Mouse (Mus musculus) hindbrain, embryonic 10.5 days (tissue): ENCODE data around the gene Omd. TPM values are rescaled to one million over a fixed set of nuclear protein-coding genes. Genes with fewer than 3 reads are reported as not detected.

ENCODE experiments used
- DNase-seq: peaks from one replicate; pipeline ENCODE4 v3.0.0-alpha.2; 2017; ENCODE audit warnings: low spot score
- H3K27ac ChIP-seq: fragments of 300-500 bp; sonication (generic); 2 replicates; pipeline ENCODE4 v1.5.1; 2016; ENCODE audit warnings: mild to moderate bottlenecking, moderate library complexity
- H3K27me3 ChIP-seq: fragments of 300-500 bp; sonication (generic); 2 replicates; pipeline ENCODE4 v1.6.1; 2016; ENCODE audit warnings: mild to moderate bottlenecking; ENCODE audit not compliant: poor library complexity, insufficient read depth, severe bottlenecking
- H3K36me3 ChIP-seq: fragments of 300-500 bp; sonication (generic); 2 replicates; pipeline ENCODE4 v1.6.1; 2016; ENCODE audit warnings: mild to moderate bottlenecking, moderate library complexity
- H3K4me1 ChIP-seq: fragments of 300-500 bp; sonication (generic); replicated peaks from 2 replicates; pipeline ENCODE4 v1.6.1; 2016; ENCODE audit warnings: mild to moderate bottlenecking
- H3K4me3 ChIP-seq: fragments of 300-500 bp; sonication (generic); 2 replicates; pipeline ENCODE4 v1.5.1; 2016; ENCODE audit warnings: mild to moderate bottlenecking, moderate library complexity
- H3K9me3 ChIP-seq: fragments of 300-500 bp; sonication (generic); 2 replicates; pipeline ENCODE4 v1.6.1; 2016; ENCODE audit warnings: mild to moderate bottlenecking, moderate library complexity
- WGBS: fragments of 180-500 bp; shearing (Covaris S2); methylation state at CpG from one replicate; pipeline ENCODE4 v1.1.7; 2016; 5-methylcytosine and 5-hydroxymethylcytosine counted together
- polyA plus RNA-seq: library from polyadenylated mRNA; unstranded; fragments of >200 nt; fragmentation: Nextera tagmentation; extraction: Ambion mirVana; gene quantifications from 2 replicates; pipeline ENCODE4 v1.2.1, GENCODE M21; 2016

Gene Omd
- polyA plus RNA-seq: 0.82 and 1.6 TPM in 2 replicates

- 77% methylated on average over 8 of the region's 8 CpGs for WGBS
Measured at GRCm38 (mm10) chr13:49581541-49582530, at the start of gene Omd. Gene Omd (plus strand): TSS chr13:49582462.

GRCm38 (mm10) chr13:49536946-49537345 is 45.3 kb upstream of the Omd start:
- no peaks in the 10 kb centered on the region for H3K9me3 ChIP-seq
- H3K4me3 ChIP-seq: no peak overlapping the region
- no peaks in the 10 kb centered on the region for H3K27me3 ChIP-seq
- no peak overlapping the region for H3K27ac ChIP-seq
- no peaks in the 10 kb centered on the region for H3K36me3 ChIP-seq
- H3K4me1 ChIP-seq: no peaks in the 10 kb centered on the region
- WGBS: 98% methylated on average over 1 of the region's 1 CpGs
- DNase-seq: no peak

More at GRCm38 (mm10) chr13:49581541-49582530, at the start of gene Omd:
- H3K4me1 ChIP-seq: no peaks in the 10 kb centered on the region
- no peaks in the 10 kb centered on the region for H3K9me3 ChIP-seq
- H3K36me3 ChIP-seq: no peaks in the 10 kb centered on the region
- H3K27me3 ChIP-seq: no peaks in the 10 kb centered on the region
- no peak for DNase-seq
- no peak within 1 kb of the TSS for H3K4me3 ChIP-seq
- H3K27ac ChIP-seq: 0 out of 2 replicates have a peak within 1 kb of the TSS, but pooled peaks have one; percentile 1

DNA sequence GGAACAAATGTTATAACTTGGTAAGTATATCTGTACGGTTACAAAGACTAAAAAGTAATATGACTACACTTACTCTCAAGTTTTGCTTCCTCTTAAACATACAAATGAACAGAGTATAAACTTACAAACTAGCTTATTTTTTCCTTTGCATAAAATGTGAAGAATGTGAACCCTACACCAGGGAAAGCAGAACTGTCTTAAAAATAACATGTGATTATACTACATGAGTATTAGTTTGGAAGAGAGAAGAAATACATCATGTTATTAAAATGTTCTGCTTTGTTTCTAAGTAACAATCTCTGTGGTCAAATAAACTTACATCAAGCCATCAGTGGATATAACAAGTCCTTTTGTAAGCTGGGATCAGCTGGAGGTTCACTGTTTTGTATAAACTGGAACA is 43.6 kb upstream of the Omd start:
- Histone ChIP-seq H3K27me3 (no peaks in the 10 kb centered on the region), H3K9me3 (no peaks in the 10 kb centered on the region)
- WGBS: 89% methylated on average over 1 of the region's 1 CpGs

DNA sequence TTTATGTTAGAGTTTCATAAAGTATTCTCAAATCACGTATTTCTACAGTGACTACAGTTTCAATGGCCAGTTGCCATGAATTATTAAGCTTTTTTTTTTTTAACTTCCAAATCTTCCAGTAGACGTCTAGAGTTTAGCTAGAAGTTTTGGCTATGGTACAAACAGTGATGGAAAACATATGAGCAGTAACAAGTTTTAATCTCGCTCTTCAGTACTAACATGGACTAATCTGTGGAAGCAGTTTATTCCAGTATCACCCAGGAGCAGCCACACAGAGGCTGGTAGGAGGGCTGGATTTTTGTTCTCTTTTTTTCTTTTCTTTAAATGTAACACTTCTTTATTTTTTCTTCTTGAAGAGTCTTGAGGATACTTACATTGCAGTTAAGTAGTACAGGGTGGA is 38.0 kb upstream of the Omd start, which contains the start of gene Aspn:
TSS of gene Aspn (plus strand) at position 165 of the 400 bp plus-strand sequence.
- Histone ChIP-seq H3K27me3 (no peaks in the 10 kb centered on the region), H3K36me3 (no peaks in the 10 kb centered on the region), H3K4me3 (no peak within 1 kb of the TSS), H3K4me1 (no peaks in the 10 kb centered on the region), H3K27ac (no peak within 1 kb of the TSS), H3K9me3 (no peaks in the 10 kb centered on the region)
- DNase-seq: no peak
- WGBS: 88% methylated on average over 3 of the region's 3 CpGs

More for the DNA sequence above, 43.6 kb upstream of the Omd start:
- no peaks in the 10 kb centered on the region for H3K4me1 ChIP-seq
- H3K27ac ChIP-seq: no peak overlapping the region
- H3K36me3 ChIP-seq: no peaks in the 10 kb centered on the region
- DNase-seq: no peak
- H3K4me3 ChIP-seq: no peak overlapping the region

GRCm38 (mm10) chr13:49545646-49546045 is 36.6 kb upstream of the Omd start:
- no peaks in the 10 kb centered on the region for H3K36me3 ChIP-seq
- 77% methylated on average over 3 of the region's 3 CpGs for WGBS
- no peak overlapping the region for H3K4me3 ChIP-seq
- no peaks in the 10 kb centered on the region for H3K4me1 ChIP-seq
- DNase-seq: no peak
- no peak overlapping the region for H3K27ac ChIP-seq
- H3K9me3 ChIP-seq: no peaks in the 10 kb centered on the region
- no peaks in the 10 kb centered on the region for H3K27me3 ChIP-seq

DNA sequence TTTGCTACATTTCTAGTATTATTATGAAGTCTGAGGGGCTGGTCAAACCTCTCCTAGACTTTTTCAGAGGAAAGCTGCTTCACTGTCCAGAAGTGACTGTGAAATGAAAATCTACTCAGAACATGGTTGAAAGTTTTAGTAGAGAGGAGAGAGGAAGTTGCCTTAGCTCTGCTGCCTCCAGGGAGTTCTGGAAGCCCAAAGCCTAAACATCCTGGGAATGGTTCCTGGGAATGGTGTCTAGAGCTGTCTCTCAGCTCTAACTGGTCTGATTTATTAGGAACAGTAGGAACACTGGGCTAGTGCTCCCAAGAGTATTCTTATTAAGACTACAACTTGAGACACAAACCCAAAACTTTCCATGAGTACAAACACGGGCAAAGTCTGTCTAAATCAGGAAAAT is 35.7 kb upstream of the Omd start:
- 79% methylated on average over 1 of the region's 1 CpGs for WGBS
- DNase-seq: no peak
- no peaks in the 10 kb centered on the region for H3K27me3 ChIP-seq
- H3K4me3 ChIP-seq: no peak overlapping the region
- H3K27ac ChIP-seq: no peak overlapping the region
- H3K4me1 ChIP-seq: no peaks in the 10 kb centered on the region
- H3K9me3 ChIP-seq: no peaks in the 10 kb centered on the region
- H3K36me3 ChIP-seq: no peaks in the 10 kb centered on the region

DNA sequence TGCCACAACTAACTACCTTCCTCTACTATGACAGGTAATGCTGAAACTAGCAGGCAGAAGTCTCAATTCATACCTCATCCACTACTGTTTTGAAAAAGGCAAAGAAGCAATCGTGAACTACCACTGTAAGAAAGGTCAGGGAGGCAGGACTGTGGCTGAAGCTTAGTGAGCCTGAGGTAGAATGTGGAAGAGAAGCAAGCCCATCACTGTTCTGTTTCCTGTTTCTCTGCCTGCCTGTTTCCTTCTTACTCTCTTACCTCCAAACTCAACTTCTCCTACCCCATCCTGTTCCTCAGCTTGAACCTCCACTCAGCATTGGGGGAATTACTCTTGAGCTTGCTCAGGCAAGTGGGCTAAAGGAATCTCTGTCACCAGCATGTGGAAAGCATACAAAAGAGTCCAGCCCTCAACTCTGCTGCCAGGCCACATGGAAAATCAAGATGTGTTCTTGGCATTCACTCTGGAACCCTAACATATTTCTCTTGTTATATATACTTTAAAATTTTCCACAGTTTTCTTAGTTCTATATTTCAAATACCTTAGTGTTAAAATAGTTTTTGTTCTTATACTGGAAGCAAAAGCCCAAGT is 34.6 kb upstream of the Omd start:
- 78% methylated on average over 1 of the region's 1 CpGs for WGBS
- no peak for DNase-seq
- Histone ChIP-seq H3K27me3 (no peaks in the 10 kb centered on the region), H3K27ac (no peak overlapping the region), H3K36me3 (no peaks in the 10 kb centered on the region), H3K4me3 (no peak overlapping the region), H3K9me3 (no peaks in the 10 kb centered on the region), H3K4me1 (no peaks in the 10 kb centered on the region)

GRCm38 (mm10) chr13:49549616-49550015 is 32.6 kb upstream of the Omd start:
- no peak for DNase-seq
- Histone ChIP-seq H3K27me3 (no peaks in the 10 kb centered on the region), H3K27ac (no peak overlapping the region), H3K4me3 (no peak overlapping the region), H3K36me3 (no peaks in the 10 kb centered on the region), H3K9me3 (no peaks in the 10 kb centered on the region), H3K4me1 (no peaks in the 10 kb centered on the region)
- WGBS: 92% methylated on average over 3 of the region's 3 CpGs

- Histone ChIP-seq H3K4me3 (no peak overlapping the region), H3K4me1 (no peaks in the 10 kb centered on the region), H3K9me3 (no peaks in the 10 kb centered on the region), H3K27ac (no peak overlapping the region), H3K27me3 (no peaks in the 10 kb centered on the region), H3K36me3 (no peaks in the 10 kb centered on the region)
- WGBS: 75% methylated on average over 5 of the region's 5 CpGs
- no peak for DNase-seq
Measured at GRCm38 (mm10) chr13:49554519-49554918, 27.7 kb upstream of the Omd start.

GRCm38 (mm10) chr13:49556203-49556602 is 26.1 kb upstream of the Omd start:
- WGBS: 80% methylated on average over 1 of the region's 1 CpGs
- Histone ChIP-seq H3K9me3 (no peaks in the 10 kb centered on the region), H3K27me3 (no peaks in the 10 kb centered on the region), H3K36me3 (no peaks in the 10 kb centered on the region), H3K27ac (no peak overlapping the region), H3K4me3 (no peak overlapping the region), H3K4me1 (no peaks in the 10 kb centered on the region)
- no peak for DNase-seq

DNA sequence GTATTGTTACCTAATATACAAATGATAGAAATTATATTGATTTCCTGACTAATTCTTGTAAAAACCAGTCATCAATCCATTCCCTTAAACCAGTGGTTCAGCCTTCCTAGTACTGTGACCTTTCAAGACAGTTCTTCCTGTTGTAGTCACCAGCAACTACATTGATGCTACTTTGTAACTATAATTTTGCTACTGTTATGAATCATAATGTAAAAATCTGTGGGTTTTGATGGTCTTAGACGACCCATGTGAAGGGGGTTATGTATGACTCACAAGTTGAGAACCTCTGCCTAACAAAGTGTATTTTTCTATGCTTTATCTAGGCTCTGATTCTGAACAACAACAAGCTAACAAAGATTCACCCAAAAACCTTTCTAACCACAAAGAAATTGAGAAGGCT is 25.3 kb upstream of the Omd start:
- no peaks in the 10 kb centered on the region for H3K4me1 ChIP-seq
- H3K27me3 ChIP-seq: no peaks in the 10 kb centered on the region
- no peak for DNase-seq
- H3K4me3 ChIP-seq: no peak overlapping the region
- no peaks in the 10 kb centered on the region for H3K9me3 ChIP-seq
- H3K27ac ChIP-seq: no peak overlapping the region
- H3K36me3 ChIP-seq: no peaks in the 10 kb centered on the region
- WGBS: 75% methylated on average over 1 of the region's 1 CpGs

DNA sequence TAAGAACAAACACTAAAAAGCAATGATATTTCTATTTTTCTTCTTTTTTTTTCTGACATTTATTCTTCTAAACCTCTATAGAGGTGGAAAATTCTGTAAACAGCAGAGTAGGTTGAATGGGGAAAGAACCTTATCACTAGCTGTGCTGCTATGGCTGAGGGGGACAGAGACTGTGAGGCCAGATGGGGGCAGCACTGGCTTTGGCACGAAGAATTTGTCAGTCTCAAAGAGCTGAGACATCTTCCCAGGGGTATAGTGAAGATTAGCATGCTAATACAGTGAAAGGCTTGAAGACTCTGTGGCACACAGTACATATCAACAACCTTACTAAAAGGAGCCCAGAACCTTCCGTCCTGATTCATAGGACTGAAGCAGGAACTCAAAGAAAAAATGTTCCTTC is 23.1 kb upstream of the Omd start:
- H3K9me3 ChIP-seq: no peaks in the 10 kb centered on the region
- no peak overlapping the region for H3K4me3 ChIP-seq
- H3K27ac ChIP-seq: no peak overlapping the region
- peak; percentile 14 for DNase-seq
- no peaks in the 10 kb centered on the region for H3K4me1 ChIP-seq
- 41% methylated on average over 2 of the region's 2 CpGs for WGBS
- no peaks in the 10 kb centered on the region for H3K27me3 ChIP-seq
- no peaks in the 10 kb centered on the region for H3K36me3 ChIP-seq

- Histone ChIP-seq H3K27ac (no peak overlapping the region), H3K36me3 (no peaks in the 10 kb centered on the region), H3K4me3 (no peak overlapping the region), H3K9me3 (no peaks in the 10 kb centered on the region), H3K4me1 (no peaks in the 10 kb centered on the region), H3K27me3 (no peaks in the 10 kb centered on the region)
- WGBS: 67% methylated on average over 2 of the region's 2 CpGs
- no peak for DNase-seq
Measured at GRCm38 (mm10) chr13:49560886-49561285, 21.4 kb upstream of the Omd start.
